Mouse (Mus musculus) activated CD4-positive, CD25-positive, alpha-beta regulatory T cell, adult 4 months (primary cell): ENCODE data around the gene Ino80b. TPM values are rescaled to one million over a fixed set of nuclear protein-coding genes. Genes with fewer than 3 reads are reported as not detected.
A peak's percentile ranks its signal among the peaks of the same experiment; 100 is the strongest.

Source experiments
- ATAC-seq: one replicate; pipeline ENCODE4 v1.8.0; 2017
- polyA plus RNA-seq, 2 experiments: library from polyadenylated mRNA; unstranded; fragments of 100-300 nt; shearing (Covaris generic); gene quantifications; one replicate each; pipeline ENCODE4 v1.2.1; 2017

Ino80b gene
- polyA plus RNA-seq, 2 experiments from 2014 or later, result 1.3 to 2.4 TPM

DNA sequence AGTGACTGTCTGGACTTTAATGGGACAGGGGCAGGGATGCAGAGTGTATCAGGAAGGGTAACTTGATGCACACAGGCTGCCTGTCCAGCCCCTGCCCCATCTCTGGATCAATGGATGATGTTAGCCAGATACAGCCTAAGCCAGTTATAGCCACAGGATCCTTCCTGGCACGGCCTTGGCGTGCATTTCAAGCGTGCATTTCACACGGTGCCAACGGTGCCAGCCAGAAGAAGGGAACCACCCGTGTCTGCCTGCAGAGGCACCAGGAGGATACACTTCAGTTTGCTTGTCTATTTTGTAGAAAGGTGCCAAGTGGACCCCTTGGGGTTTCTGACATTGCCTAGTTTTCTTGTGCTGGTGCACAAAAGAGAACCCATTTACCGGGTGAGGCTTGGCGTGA lies 14.8 kb upstream of the Ino80b start:
- ATAC-seq, result no peak

DNA sequence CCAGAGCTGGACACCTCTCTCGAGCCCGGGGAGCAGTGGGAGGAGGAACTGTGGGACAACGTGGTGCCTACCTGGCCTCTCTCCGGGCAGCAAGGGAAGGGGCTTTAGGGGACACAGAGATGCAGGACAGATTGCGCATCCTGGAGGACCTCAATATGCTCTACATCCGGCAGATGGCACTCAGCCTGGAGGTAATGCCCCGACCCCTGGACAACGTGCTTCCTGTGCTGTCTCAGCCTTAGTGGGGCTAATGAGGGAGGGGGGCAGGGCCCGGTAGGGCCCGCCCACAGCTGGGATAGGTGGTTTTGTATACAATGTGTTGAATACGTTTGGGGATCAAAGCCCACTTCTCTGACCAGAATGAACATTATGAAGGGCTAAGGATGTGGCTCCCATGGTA lies 12.8 kb upstream of the Ino80b start:
- peak; percentile 54 for ATAC-seq

DNA sequence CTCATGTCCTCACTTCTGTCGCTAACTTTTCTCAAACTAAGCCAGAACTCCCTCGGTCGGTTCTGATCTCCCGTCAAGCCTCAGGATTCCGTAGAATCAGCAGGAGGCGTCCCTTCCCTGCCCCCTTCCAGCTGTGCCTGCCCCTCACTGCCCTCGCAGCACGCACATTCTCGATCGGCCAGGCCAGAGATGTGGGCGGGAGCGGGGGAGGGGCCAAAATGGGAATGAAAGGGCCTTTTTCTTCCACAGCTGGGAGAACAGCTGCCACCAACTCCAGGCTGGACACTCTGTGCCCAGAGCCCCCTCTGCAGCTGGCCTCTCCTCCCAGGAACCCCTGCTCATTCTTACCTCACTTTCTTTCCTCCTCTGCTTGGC lies 12.3 kb upstream of the Ino80b start:
- no peak for ATAC-seq

DNA sequence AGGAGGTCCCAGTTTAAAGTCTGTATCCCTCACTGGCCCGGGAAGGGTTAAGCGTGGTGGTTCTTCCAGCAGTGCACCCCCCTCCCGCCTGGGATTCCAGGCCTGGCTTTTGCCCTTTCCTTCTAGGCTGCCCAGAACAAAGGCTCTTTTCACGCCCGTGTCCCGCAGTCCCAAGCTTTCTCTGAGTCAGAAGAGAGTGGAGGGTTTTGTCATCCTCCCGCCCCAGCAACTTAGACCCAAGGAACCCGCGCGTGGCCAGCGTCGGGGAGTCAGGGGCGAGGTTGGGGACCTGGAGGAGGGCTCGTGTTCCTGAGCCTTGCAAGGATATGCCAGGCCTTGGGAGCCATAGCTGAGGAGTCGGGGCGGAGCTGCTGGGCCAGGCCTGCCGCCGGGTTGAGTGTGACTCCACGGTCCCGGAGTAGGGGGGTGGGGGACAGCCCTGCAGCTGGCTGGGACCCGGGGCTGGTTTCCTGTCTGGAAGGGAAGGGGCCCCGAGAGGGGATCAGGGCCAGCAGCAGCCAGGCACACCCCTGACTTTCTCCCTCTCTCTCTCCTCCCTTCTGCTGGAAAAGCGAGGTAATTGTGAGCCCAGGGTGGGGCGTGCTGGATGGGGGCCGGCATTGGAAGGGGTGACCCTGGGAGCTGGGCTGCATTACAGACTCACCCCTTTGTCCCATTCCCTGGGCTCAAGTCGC lies 11.8 kb upstream of the Ino80b start:
- ATAC-seq, result no peak

DNA sequence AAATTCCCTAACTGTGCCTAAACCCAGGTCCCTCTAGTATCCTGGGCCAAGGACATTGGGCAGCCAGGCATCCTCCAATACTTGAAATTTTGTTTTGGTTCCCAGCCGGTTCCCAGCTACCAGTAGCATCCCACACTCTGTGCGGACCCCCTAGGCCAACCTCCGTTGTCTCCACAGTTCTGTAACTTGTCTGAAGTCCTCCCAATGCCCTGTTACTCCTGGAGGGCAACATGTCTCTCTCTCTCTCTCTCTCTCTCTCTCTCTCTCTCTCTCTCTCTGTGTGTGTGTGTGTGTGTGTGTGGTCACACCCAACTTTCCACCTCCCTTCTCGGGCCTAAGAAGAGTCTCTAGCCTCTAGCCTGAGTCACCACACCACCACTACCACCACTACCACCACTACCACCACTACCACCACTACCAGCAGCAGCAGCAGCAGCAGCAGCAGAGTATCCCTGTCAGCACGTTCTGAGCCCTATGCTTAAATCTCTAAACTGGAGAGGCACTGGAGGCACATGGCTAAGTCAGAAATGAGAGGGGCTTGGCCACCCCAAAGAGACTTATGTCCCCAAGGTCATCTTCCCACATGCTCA lies 11.2 kb upstream of the Ino80b start:
- no peak for ATAC-seq

DNA sequence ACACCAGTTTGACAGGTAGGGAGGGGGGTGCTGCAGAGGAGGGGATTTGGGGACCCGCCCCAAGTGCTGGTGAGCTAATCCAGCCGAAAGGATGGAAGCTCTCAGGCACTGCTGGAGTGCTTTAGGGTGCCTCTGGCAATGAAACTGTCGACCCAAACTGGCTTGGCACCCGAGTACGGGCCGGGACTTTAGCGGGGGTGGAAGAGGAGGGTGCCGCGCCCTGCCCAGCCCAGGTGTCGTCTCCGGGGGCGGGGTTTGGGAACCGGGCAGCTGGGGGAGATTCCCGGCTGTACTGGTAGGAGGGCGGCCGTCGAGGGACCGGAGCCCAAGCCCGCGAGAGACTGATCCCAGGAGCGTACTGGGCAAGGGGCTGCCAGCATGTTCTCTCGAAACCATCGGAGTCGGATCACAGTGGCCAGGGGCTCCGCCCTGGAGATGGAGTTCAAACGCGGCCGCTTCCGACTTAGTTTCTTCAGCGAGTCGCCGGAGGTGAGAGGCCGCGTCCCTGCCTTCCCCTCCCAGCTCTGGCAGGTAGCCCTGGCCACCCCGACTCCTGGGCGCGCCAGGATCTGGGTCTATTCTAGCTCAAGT lies 10.4 kb upstream of the Ino80b start:
- ATAC-seq, result peak; percentile 19

DNA sequence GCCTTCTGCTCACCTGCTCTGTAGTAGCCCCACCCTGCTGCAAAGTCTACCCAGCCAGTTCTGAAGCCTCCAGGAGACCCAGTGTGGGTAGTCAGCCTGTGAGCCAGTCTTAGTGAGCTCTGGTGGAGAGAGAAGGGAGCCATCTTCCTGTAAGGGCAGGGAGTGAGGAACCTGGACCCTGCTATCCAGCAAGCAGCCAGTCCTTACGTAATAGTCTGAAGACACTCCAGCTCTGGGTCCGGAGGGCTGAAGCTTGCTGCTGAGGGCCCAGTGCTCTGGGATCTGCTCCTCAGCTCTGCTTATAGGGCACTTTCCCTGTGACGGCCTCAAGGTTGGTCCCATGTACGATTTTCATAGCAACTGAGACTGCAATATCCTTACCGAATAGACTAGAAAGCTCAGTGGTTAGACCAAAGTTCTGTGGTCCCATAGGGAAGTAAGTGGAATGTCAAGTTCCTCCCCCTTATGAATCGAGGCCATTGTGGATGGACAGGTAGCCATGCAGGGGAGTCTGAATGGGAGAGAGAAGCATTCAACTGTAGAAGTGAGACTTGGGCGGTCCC lies 9.8 kb upstream of the Ino80b start, which contains the start of gene Rtkn:
Rtkn (plus strand) TSS at position 513 of the 563 bp plus-strand sequence.
- ATAC-seq, result no peak

DNA sequence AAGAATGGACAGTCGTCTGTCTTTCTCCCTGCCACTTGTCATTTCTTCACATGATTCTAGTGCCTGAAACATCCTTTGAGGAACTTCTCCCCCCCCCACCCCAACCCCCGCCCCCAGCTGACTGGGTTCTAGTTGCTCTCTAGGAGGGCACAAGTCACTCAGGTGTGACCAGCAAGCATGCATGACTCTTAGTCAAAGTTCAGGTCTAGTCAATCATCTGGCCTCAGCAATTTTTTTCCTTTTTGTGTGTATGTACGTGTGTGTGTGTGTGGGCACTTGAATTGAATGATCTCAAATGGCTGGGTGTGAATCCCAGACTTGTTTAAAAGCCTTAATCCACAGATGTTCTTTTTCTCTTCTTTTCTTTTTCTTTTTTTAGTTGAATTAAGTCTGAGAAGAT lies 9.0 kb upstream of the Ino80b start:
- no peak for ATAC-seq

DNA sequence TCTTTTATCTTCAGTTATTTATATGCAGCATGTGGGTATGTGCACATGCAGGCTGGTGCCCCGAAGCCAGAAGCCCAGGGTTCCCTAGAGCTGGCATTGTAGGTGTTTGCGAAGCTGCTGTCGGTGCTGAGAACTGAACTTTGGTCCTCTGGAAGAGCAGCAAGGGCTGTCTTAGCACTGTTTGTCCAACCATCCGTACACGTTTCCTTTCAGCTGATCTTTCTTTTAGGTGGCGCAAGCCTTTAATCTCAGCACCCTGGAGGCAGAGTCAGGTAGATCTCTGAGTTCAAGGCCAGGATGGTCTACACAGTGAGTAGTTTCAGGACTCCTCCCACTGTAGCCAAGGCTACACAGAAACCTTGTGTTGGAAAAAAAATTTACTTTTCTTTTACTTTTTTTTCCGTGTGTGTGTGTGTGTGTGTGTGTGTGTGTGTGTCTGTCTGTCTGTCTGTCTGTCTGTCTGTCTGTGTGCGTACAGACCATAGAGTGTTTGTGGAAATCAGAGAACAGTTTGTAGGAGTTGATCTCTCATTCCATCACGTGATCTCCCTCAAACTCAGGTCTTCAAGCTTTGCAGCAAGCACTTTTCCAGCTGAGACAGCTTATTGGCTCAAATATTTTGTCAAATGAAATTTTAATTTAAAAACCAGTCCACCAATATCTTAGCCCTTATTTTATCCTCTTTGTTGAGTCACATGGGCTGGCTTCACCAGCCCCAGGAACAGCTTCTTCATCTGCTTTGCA lies 7.1 kb upstream of the Ino80b start:
- no peak for ATAC-seq

DNA sequence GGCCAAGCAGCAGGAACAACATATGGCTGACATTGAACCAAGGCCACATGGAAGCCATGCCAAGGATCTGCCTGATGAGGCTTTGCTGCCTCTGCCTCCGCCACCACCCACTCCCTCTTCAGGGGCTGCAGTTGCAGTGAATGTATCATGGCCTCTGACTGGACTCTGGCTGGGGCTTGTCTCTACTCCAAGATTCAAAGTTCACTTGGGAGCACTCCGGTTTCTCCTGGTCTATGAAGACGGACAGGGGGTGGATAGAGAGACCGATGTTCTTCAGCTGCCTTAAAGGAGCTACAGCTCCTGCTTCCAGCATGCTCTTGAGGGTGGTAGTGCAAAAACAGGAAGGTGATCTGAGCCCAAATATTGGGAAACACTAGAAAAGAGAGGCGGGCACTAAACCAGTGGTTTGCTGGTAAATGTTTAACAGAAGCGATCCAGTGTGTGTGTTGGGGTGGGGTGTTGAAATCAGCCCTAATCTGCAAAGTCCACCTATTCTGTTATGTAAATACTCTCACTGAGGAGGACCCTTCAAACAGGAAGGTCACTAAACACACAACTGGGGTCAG lies 6.3 kb upstream of the Ino80b start:
- ATAC-seq, result no peak

DNA sequence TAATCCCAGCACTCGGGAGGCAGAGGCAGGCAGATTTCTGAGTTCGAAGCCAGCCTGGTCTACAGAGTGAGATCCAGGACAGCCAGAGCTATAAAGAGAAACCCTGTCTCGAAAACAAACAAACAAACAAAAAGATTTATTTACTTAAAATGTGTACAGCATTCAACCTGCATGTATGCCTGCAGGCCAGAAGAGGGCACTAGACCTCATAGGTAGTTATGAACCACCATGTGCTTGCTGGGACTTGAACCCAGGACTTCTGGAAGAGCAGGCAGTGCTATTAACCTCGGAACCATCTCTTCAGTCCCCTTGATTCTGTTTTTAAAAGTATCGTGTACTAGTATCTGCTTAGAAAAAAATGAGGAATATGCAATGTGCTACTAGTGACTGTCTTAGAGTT lies 2.2 kb upstream of the Ino80b start:
- no peak for ATAC-seq

DNA sequence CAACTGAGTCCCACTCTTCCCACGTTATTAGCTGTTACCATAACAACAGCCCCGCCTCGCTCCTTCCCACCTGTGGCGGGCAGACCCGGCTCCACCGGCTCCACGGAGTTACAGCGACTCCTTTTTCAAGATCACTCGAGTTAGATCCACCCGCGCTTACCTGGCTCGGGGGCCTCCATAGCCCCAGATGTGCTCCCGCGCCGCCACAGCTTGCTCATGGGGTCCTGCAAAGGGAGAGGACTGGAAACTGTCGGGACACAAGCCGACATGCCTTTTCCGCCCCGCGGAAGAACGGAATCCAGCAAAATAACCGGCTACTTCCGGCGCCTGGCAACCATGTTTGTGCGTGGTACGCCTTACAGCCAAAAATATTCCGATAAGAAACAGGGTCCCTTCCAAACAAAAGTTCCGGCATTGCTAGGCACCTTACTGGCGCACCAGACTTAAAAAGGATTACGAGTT lies 349 bp downstream of the Ino80b start:
- ATAC-seq, result peak; percentile 15

DNA sequence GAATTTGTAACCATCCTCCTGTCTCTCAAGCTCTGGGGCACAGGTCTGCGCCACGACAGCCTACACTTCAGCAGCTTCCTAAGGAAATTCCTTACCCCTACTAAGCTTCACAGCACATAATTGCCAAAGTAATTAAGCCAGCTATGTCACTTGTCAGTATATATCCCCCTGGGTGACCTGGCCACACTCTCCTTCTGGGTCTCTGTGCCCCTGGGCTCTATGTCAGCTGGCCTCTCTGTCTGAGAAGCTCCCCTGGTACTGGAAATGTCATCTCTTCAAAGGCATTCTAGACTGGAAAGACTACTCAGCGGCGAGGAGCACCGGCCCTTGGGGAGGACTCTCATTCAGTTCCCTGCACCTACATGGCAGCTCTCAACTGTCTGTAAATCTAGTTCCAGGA lies 2.3 kb downstream of the Ino80b start:
- ATAC-seq, result no peak

DNA sequence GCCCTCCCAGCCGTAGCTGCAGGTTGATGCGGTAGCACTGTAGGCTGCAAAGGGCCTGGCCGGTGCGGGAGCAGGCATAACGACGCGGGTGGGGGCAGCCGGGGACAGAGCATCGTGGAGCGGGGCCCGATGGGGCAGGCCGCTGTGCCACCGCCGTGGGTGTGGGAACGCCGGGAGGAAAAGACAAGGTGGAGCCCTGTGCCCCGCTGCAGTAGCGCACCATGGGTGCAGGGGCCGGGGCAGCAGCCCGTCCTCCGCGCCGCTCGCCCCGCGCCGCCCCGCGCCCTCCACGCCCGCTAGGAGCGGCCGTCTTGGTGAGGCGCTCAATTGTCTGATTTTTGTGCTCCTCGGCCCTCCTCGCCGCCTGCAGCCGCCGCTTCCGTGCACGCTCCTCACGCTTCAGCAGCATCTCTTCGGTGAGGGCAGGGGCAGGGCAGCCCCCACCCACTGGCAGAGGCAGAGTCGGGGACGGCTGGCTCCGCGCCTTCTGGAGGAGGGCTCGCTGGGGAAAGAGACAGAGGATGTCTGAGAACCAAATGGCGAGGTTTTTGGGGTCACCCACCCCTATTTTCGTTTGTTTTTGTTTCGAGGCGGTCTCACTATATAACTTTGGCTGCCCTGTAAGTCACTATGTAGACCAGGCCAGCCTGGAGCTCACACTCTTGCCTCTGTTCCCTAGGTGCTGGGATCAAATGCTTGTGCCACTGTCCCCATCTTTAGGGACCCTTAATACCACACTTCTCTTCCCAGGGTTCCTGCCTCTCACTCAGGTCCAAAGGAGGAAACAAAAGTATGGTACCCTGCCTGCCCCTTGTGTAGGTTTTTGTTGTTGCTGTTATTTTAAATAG lies 3.1 kb downstream of the Ino80b start:
- peak; percentile 9 for ATAC-seq

DNA sequence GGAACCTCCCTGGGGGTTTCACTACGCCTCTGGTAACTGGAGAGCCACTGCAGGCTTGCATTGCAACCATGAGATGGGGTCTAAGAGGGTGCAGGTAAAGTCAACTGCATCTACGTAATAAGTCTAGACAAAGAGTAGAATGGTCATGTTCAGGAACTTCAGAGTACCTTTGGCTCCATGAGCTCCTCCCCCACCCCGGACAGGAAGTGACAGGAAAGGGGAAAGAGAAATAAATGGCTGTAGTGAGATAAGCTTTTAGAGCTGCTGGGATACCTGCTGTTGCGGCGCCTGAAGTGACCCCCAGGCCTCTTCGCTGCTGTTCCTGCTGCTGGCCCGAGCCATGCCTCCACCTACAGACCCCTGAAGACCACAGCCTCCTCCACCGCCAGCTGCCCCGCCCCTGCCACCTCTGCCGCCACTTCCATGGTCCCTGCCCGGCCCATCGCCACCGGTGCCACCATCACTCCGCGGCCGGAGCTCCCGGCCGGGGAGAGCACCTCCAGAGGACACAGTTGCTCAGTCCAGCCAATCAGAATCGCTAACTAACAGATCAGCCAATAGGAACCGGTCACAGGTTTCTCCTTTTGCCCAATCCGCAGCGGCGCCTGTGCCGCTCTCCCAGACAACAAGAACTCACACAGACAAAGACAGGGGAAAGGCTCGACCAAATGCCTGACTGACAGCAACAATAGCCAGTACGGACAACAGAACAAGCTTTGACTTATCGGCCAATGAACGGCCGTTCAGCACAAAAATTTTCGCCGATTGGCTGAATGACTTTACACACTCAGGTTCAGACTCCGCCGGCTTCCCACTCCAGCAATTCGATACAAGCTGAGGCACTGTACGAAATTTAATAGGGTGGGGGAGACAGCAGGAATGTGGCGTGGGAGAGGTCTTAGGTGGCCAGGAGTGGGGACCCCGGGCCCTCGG lies 4.0 kb downstream of the Ino80b start, which contains the start of gene Wbp1:
Wbp1 (minus strand) TSS at position 630 of the 933 bp plus-strand sequence.
- peak; percentile 95 for ATAC-seq

DNA sequence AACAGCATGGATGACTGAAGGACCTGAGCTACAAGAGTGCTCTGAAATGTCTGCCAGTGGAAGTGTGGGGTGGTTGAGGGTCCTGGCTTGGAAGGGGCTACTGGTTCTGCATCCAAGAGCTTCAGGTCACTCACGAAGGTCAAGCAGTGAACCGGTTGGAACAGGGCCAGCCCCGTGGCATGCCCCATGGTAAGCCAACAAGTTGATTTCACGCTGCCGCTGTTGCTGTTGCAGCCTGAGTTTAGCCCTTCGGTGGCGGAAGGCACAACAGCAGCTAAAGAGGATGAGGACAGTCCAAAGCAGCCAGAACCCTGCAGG lies 5.5 kb downstream of the Ino80b start:
- no peak for ATAC-seq

DNA sequence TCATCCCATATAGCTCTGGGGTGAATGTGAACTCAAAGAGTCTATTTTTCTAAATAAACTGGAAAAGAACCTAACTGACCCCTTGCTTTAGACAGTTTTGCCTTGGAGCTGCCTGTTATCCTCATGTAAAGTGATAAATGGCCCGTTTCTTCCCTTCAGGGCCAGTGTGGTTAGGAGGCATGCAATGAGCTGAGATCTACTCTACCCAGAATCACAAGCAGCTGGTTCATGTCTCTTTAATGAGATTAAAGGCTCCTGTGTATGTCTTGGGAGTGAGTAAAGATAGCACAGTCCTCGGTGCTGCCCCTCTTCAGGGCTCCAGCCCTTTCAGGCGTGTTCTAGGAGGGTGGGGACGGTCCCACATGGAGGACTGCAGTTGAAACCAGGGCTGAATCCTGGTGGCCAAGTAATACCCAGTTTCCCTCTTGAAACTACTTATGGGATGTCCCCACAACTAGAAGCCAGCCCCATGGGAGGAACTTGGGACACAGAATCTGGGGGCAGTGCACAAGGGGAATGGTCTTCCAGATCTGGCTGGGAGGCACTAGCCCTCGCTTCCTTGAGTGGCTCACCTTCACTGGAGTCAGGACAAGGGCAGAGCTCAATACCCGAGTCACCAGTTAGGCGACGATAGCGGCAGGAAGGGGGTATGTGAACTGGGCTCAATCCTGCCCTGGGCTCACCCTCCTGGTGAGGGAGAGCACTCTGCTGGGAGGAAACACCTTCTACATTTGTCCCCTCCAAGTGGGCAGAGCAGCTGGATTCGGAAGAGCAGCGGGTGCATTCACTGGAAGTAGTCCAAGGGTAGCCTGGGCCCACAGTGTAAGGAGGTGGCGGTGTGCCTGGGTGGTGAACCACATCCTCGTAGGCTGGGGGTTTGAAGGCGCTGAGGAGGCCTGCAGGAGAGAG lies 6.2 kb downstream of the Ino80b start:
- ATAC-seq, result no peak

DNA sequence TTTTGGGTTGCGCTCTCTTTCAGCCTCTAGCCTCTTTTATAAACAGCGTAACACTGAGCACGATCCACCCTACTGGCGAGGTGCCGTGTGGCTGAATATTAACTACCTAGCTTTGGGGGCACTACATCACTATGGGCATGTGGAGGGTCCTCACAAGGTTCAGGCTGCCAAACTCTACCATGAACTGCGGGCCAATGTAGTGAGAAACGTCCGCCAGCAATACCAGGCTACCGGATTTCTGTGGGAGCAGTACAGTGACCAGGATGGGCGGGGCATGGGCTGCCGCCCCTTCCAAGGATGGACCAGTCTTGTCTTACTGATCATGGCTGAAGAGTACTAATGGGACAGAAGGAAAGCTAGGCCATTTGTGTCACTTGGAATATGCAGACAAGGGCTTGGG lies 6.9 kb downstream of the Ino80b start:
- ATAC-seq, result no peak

DNA sequence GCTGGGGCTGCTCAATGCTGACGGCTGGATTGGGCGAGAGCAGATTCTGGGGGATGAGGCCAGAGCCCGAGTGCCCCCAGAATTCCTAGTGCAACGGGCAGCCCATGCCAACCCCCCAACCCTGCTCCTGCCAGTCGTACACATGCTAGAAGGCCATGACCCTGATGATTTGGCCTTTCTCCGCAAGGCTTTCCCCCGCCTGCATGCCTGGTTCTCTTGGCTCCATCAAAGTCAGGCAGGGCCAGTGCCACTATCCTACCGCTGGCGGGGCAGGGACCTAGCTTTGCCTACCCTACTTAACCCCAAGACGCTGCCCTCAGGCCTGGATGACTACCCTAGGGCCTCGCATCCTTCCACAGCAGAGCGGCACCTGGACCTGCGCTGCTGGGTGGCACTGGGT lies 7.6 kb downstream of the Ino80b start:
- no peak for ATAC-seq

DNA sequence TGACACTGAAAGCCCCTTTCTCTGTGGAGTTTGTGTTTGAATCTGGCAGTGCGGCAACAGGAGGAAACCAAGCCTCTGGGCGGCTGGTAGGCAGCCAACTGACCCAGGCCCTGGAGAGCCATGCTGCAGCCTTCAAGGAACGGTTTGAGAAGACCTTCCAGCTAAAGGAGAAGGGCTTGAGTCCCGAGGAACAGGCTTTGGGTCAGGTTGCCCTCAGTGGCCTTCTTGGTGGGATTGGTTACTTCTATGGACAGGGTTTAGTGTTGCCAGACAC lies 8.1 kb downstream of the Ino80b start:
- no peak for ATAC-seq
